Mouse (Mus musculus): ENCODE data around the gene Anpep. TPM values are rescaled to one million over a fixed set of nuclear protein-coding genes. Genes with fewer than 3 reads are reported as not detected.

Anpep gene
- polyA plus RNA-seq (2014; fragmentation: Nextera tagmentation; extraction: Ambion mirVana), result 9.0 and 10.4 TPM in 2 replicates

- Histone ChIP-seq H3K4me1 (ENCODE audit: control insufficient read depth in 2 of 2, insufficient read depth in 2 of 2, low read length in 2 of 2) (peaks cover 7 to 12% of the 10 kb centered on the region in 2 experiments; a peak in 3 of 4 replicates), H3K36me3 (ENCODE audit: control insufficient read depth, insufficient read depth, low read length) (no peaks in the 10 kb centered on the region), H3K27me3 (ENCODE audit: control insufficient read depth, insufficient read depth, low read length) (no peaks in the 10 kb centered on the region), H3K4me2 (ENCODE audit: low read length) (no peak within 1 kb of the TSS), H3K9me3 (ENCODE audit: control insufficient read depth, low read length) (no peaks in the 10 kb centered on the region), H3K9ac (ENCODE audit: low read length) (no peak within 1 kb of the TSS), H3K27ac (replicated peaks in 1 of 2; ENCODE audit: control insufficient read depth in 1 of 2, insufficient read depth in 1 of 2, low read depth in 2 of 2, low read length in 2 of 2) (no peak within 1 kb of the TSS), H3K4me3 (ENCODE audit: control insufficient read depth in 1 of 2, insufficient read depth in 1 of 2, low read depth in 1 of 2, low read length in 2 of 2) (no peak within 1 kb of the TSS)
- 56% methylated on average over 9 of the region's 9 CpGs for WGBS
- no peak for ATAC-seq (ENCODE audit: insufficient number of reproducible peaks, insufficient read depth, low FRiP score, low read depth)
These were observed at the start of gene Anpep for GRCm38 (mm10) chr7:79860811-79861210. Anpep (minus strand) TSS chr7:79861059.

- H3K27ac ChIP-seq (replicated peaks in 1 of 2; ENCODE audit: control insufficient read depth in 1 of 2, insufficient read depth in 1 of 2, low read depth in 2 of 2, low read length in 2 of 2), result no peak overlapping the region
- H3K4me2 ChIP-seq (ENCODE audit: low read length), result no peak overlapping the region
- no peak overlapping the region for H3K9ac ChIP-seq (ENCODE audit: low read length)
- no peak overlapping the region for H3K4me3 ChIP-seq (ENCODE audit: control insufficient read depth in 1 of 2, insufficient read depth in 1 of 2, low read depth in 1 of 2, low read length in 2 of 2)
- H3K4me1 ChIP-seq (ENCODE audit: control insufficient read depth in 2 of 2, insufficient read depth in 2 of 2, low read length in 2 of 2), result peaks cover 0 to 10% of the 10 kb centered on the region in 2 experiments; a peak in 2 of 4 replicates
- H3K27me3 ChIP-seq (ENCODE audit: control insufficient read depth, insufficient read depth, low read length), result no peaks in the 10 kb centered on the region
- ATAC-seq (ENCODE audit: insufficient number of reproducible peaks, insufficient read depth, low FRiP score, low read depth), result no peak
- 48% methylated on average over 2 of the region's 2 CpGs for WGBS
- H3K36me3 ChIP-seq (ENCODE audit: control insufficient read depth, insufficient read depth, low read length), result peaks cover 57% of the 10 kb centered on the region
- no peaks in the 10 kb centered on the region for H3K9me3 ChIP-seq (ENCODE audit: control insufficient read depth, low read length)
These were observed 46.5 kb upstream of the Anpep start for GRCm38 (mm10) chr7:79907356-79907755.

- no peak overlapping the region for H3K27ac ChIP-seq (replicated peaks in 1 of 2; ENCODE audit: control insufficient read depth in 1 of 2, insufficient read depth in 1 of 2, low read depth in 2 of 2, low read length in 2 of 2)
- H3K36me3 ChIP-seq (ENCODE audit: control insufficient read depth, insufficient read depth, low read length), result peaks cover 59% of the 10 kb centered on the region
- no peak for ATAC-seq (ENCODE audit: insufficient number of reproducible peaks, insufficient read depth, low FRiP score, low read depth)
- no peaks in the 10 kb centered on the region for H3K27me3 ChIP-seq (ENCODE audit: control insufficient read depth, insufficient read depth, low read length)
- H3K4me1 ChIP-seq (ENCODE audit: control insufficient read depth in 2 of 2, insufficient read depth in 2 of 2, low read length in 2 of 2), result peaks cover 0 to 10% of the 10 kb centered on the region in 2 experiments; a peak in 2 of 4 replicates
- no peak overlapping the region for H3K4me2 ChIP-seq (ENCODE audit: low read length)
- WGBS, result 84% methylated on average over 3 of the region's 3 CpGs
- H3K9ac ChIP-seq (ENCODE audit: low read length), result no peak overlapping the region
- H3K9me3 ChIP-seq (ENCODE audit: control insufficient read depth, low read length), result no peaks in the 10 kb centered on the region
- no peak overlapping the region for H3K4me3 ChIP-seq (ENCODE audit: control insufficient read depth in 1 of 2, insufficient read depth in 1 of 2, low read depth in 1 of 2, low read length in 2 of 2)
These were observed 46.1 kb upstream of the Anpep start for GRCm38 (mm10) chr7:79906914-79907313.

GRCm38 (mm10) chr7:79905193-79905592, 44.3 kb upstream of the Anpep start:
- no peak overlapping the region for H3K9ac ChIP-seq (ENCODE audit: low read length)
- H3K27me3 ChIP-seq (ENCODE audit: control insufficient read depth, insufficient read depth, low read length), result no peaks in the 10 kb centered on the region
- H3K27ac ChIP-seq (replicated peaks in 1 of 2; ENCODE audit: control insufficient read depth in 1 of 2, insufficient read depth in 1 of 2, low read depth in 2 of 2, low read length in 2 of 2), result no peak overlapping the region
- 85% methylated on average over 4 of the region's 4 CpGs for WGBS
- peaks cover 64% of the 10 kb centered on the region for H3K36me3 ChIP-seq (ENCODE audit: control insufficient read depth, insufficient read depth, low read length)
- no peaks in the 10 kb centered on the region for H3K9me3 ChIP-seq (ENCODE audit: control insufficient read depth, low read length)
- no peak overlapping the region for H3K4me3 ChIP-seq (ENCODE audit: control insufficient read depth in 1 of 2, insufficient read depth in 1 of 2, low read depth in 1 of 2, low read length in 2 of 2)
- H3K4me2 ChIP-seq (ENCODE audit: low read length), result no peak overlapping the region
- peaks cover 0 to 10% of the 10 kb centered on the region in 2 experiments; a peak in 2 of 4 replicates for H3K4me1 ChIP-seq (ENCODE audit: control insufficient read depth in 2 of 2, insufficient read depth in 2 of 2, low read length in 2 of 2)
- no peak for ATAC-seq (ENCODE audit: insufficient number of reproducible peaks, insufficient read depth, low FRiP score, low read depth)

- Histone ChIP-seq H3K9ac (ENCODE audit: low read length) (no peak overlapping the region), H3K27ac (replicated peaks in 1 of 2; ENCODE audit: control insufficient read depth in 1 of 2, insufficient read depth in 1 of 2, low read depth in 2 of 2, low read length in 2 of 2) (no peak overlapping the region), H3K27me3 (ENCODE audit: control insufficient read depth, insufficient read depth, low read length) (no peaks in the 10 kb centered on the region), H3K4me1 (ENCODE audit: control insufficient read depth in 2 of 2, insufficient read depth in 2 of 2, low read length in 2 of 2) (peaks cover 0 to 10% of the 10 kb centered on the region in 2 experiments; a peak in 2 of 4 replicates), H3K9me3 (ENCODE audit: control insufficient read depth, low read length) (no peaks in the 10 kb centered on the region), H3K36me3 (ENCODE audit: control insufficient read depth, insufficient read depth, low read length) (peaks cover 59% of the 10 kb centered on the region), H3K4me3 (ENCODE audit: control insufficient read depth in 1 of 2, insufficient read depth in 1 of 2, low read depth in 1 of 2, low read length in 2 of 2) (no peak overlapping the region), H3K4me2 (ENCODE audit: low read length) (no peak overlapping the region)
- 54% methylated on average over 8 of the region's 8 CpGs for WGBS
- ATAC-seq (ENCODE audit: insufficient number of reproducible peaks, insufficient read depth, low FRiP score, low read depth), result no peak
These were observed 42.4 kb upstream of the Anpep start for GRCm38 (mm10) chr7:79903160-79903792.

GRCm38 (mm10) chr7:79900753-79901152, 39.9 kb upstream of the Anpep start:
- no peak overlapping the region for H3K27ac ChIP-seq (replicated peaks in 1 of 2; ENCODE audit: control insufficient read depth in 1 of 2, insufficient read depth in 1 of 2, low read depth in 2 of 2, low read length in 2 of 2)
- H3K4me3 ChIP-seq (ENCODE audit: control insufficient read depth in 1 of 2, insufficient read depth in 1 of 2, low read depth in 1 of 2, low read length in 2 of 2), result no peak overlapping the region
- ATAC-seq (ENCODE audit: insufficient number of reproducible peaks, insufficient read depth, low FRiP score, low read depth), result no peak
- no peaks in the 10 kb centered on the region for H3K9me3 ChIP-seq (ENCODE audit: control insufficient read depth, low read length)
- no peak overlapping the region for H3K9ac ChIP-seq (ENCODE audit: low read length)
- H3K4me1 ChIP-seq (ENCODE audit: control insufficient read depth in 2 of 2, insufficient read depth in 2 of 2, low read length in 2 of 2), result peaks cover 0 to 10% of the 10 kb centered on the region in 2 experiments; a peak in 2 of 4 replicates
- H3K36me3 ChIP-seq (ENCODE audit: control insufficient read depth, insufficient read depth, low read length), result peaks cover 54% of the 10 kb centered on the region
- no peaks in the 10 kb centered on the region for H3K27me3 ChIP-seq (ENCODE audit: control insufficient read depth, insufficient read depth, low read length)
- no peak overlapping the region for H3K4me2 ChIP-seq (ENCODE audit: low read length)
- 85% methylated on average over 6 of the region's 6 CpGs for WGBS

- ATAC-seq (ENCODE audit: insufficient number of reproducible peaks, insufficient read depth, low FRiP score, low read depth), result no peak
- Histone ChIP-seq H3K4me1 (ENCODE audit: control insufficient read depth in 2 of 2, insufficient read depth in 2 of 2, low read length in 2 of 2) (peaks cover 11 to 27% of the 10 kb centered on the region in 2 experiments), H3K9me3 (ENCODE audit: control insufficient read depth, low read length) (no peaks in the 10 kb centered on the region), H3K4me2 (ENCODE audit: low read length) (no peak overlapping the region), H3K9ac (ENCODE audit: low read length) (no peak overlapping the region), H3K27ac (replicated peaks in 1 of 2; ENCODE audit: control insufficient read depth in 1 of 2, insufficient read depth in 1 of 2, low read depth in 2 of 2, low read length in 2 of 2) (no peak overlapping the region), H3K4me3 (ENCODE audit: control insufficient read depth in 1 of 2, insufficient read depth in 1 of 2, low read depth in 1 of 2, low read length in 2 of 2) (no peak overlapping the region), H3K27me3 (ENCODE audit: control insufficient read depth, insufficient read depth, low read length) (no peaks in the 10 kb centered on the region), H3K36me3 (ENCODE audit: control insufficient read depth, insufficient read depth, low read length) (peaks cover 33% of the 10 kb centered on the region)
- 76% methylated on average over 3 of the region's 3 CpGs for WGBS
These were observed 34.4 kb upstream of the Anpep start for GRCm38 (mm10) chr7:79895225-79895624.

GRCm38 (mm10) chr7:79894790-79895189, 33.9 kb upstream of the Anpep start:
- no peaks in the 10 kb centered on the region for H3K27me3 ChIP-seq (ENCODE audit: control insufficient read depth, insufficient read depth, low read length)
- ATAC-seq (ENCODE audit: insufficient number of reproducible peaks, insufficient read depth, low FRiP score, low read depth), result no peak
- 100% methylated on average over 1 of the region's 1 CpGs for WGBS
- H3K9me3 ChIP-seq (ENCODE audit: control insufficient read depth, low read length), result no peaks in the 10 kb centered on the region
- peaks cover 29% of the 10 kb centered on the region for H3K36me3 ChIP-seq (ENCODE audit: control insufficient read depth, insufficient read depth, low read length)
- no peak overlapping the region for H3K27ac ChIP-seq (replicated peaks in 1 of 2; ENCODE audit: control insufficient read depth in 1 of 2, insufficient read depth in 1 of 2, low read depth in 2 of 2, low read length in 2 of 2)
- H3K9ac ChIP-seq (ENCODE audit: low read length), result no peak overlapping the region
- peaks cover 11 to 27% of the 10 kb centered on the region in 2 experiments for H3K4me1 ChIP-seq (ENCODE audit: control insufficient read depth in 2 of 2, insufficient read depth in 2 of 2, low read length in 2 of 2)
- H3K4me3 ChIP-seq (ENCODE audit: control insufficient read depth in 1 of 2, insufficient read depth in 1 of 2, low read depth in 1 of 2, low read length in 2 of 2), result no peak overlapping the region
- H3K4me2 ChIP-seq (ENCODE audit: low read length), result no peak overlapping the region
